Mouse (Mus musculus) forebrain, embryonic 11.5 days (tissue): Measurements from ENCODE around the gene Trappc10. TPM values are rescaled to one million over a fixed set of nuclear protein-coding genes. Genes with fewer than 3 reads are reported as not detected.

Experiments
- ATAC-seq: fragments of 200-750 bp; cut with Nextera tagmentation; replicated peaks from 2 replicates; pipeline ENCODE4 v1.8.0; 2017; ENCODE audit warnings: moderate TSS enrichment; ENCODE audit not compliant: low FRiP score
- DNase-seq: peaks from one replicate; pipeline ENCODE4 v3.0.0-alpha.2; 2017; ENCODE audit warnings: low spot score
- H3K27ac ChIP-seq: fragments of 300-500 bp; sonication (generic); 2 replicates; pipeline ENCODE4 v1.5.1; 2014; ENCODE audit warnings: low read depth, low read length
- H3K27me3 ChIP-seq: fragments of 300-500 bp; sonication (generic); 2 replicates; pipeline ENCODE4 v1.6.1; 2014; ENCODE audit warnings: mild to moderate bottlenecking, low read length, mixed read lengths; ENCODE audit not compliant: control insufficient read depth, insufficient read depth
- H3K36me3 ChIP-seq: fragments of 300-500 bp; sonication (generic); 2 replicates; pipeline ENCODE4 v1.6.1; 2014; ENCODE audit warnings: mild to moderate bottlenecking, low read length, moderate library complexity, mixed read lengths; ENCODE audit not compliant: control insufficient read depth, insufficient read depth
- H3K4me1 ChIP-seq: fragments of 300-500 bp; sonication (generic); replicated peaks from 2 replicates; pipeline ENCODE4 v1.6.1; 2014; ENCODE audit warnings: low read length, mixed read lengths; ENCODE audit not compliant: control insufficient read depth, insufficient read depth
- H3K4me2 ChIP-seq: fragments of 300-500 bp; sonication (generic); 2 replicates; pipeline ENCODE4 v1.6.1; 2014; ENCODE audit warnings: low read depth, mild to moderate bottlenecking, low read length, moderate library complexity, mixed read lengths; ENCODE audit not compliant: severe bottlenecking
- H3K4me3 ChIP-seq: fragments of 300-500 bp; sonication (generic); 2 replicates; pipeline ENCODE4 v1.5.1; 2014; ENCODE audit warnings: low read depth, low read length
- H3K9ac ChIP-seq: fragments of 300-500 bp; sonication (generic); 2 replicates; pipeline ENCODE4 v1.6.1; 2014; ENCODE audit warnings: low read length
- H3K9me3 ChIP-seq: fragments of 300-500 bp; sonication (generic); 2 replicates; pipeline ENCODE4 v1.6.1; 2016; ENCODE audit warnings: low read length, mixed read lengths; ENCODE audit not compliant: control insufficient read depth
- WGBS: fragments of 180-500 bp; shearing (Covaris S2); extraction: QIAGEN DNeasy Blood & Tissue Kit; methylation state at CpG from one replicate; pipeline ENCODE4 v1.1.7; 2014; 5-methylcytosine and 5-hydroxymethylcytosine counted together
- polyA plus RNA-seq: library from polyadenylated mRNA; unstranded; fragments of >200 nt; fragmentation: Nextera tagmentation; extraction: Ambion mirVana; gene quantifications from 2 replicates; pipeline ENCODE4 v1.2.1, GENCODE M21; 2014

The Trappc10 gene
- polyA plus RNA-seq, 1 experiment from 2014 or later: 15.5 TPM

DNA sequence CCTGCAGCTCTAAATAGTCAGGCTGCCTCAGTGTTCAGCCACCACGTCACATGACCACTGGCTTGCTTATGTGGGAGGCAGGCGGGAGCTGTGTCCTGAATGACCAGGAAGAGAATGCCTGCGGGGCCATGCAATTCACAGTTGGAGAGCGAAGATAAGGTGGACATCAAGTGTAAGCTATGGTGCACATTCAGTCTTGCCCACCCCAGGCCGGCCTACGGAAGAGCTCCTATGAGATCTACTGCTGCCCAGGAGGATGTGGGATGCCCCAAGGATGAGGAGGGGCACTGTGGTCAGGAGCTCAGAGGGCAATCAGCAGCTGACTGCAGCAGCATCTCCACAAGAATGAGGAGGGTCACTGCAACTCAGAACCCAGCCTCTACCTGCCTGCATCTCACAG lies 41.0 kb upstream of the Trappc10 start:
- Histone ChIP-seq H3K27ac (no peak overlapping the region), H3K4me3 (no peak overlapping the region), H3K9ac (no peak overlapping the region), H3K27me3 (no peaks in the 10 kb centered on the region), H3K9me3 (no peaks in the 10 kb centered on the region), H3K36me3 (peaks cover 4% of the 10 kb centered on the region; the same call in 1 of the 2 replicates), H3K4me1 (no peaks in the 10 kb centered on the region), H3K4me2 (no peak overlapping the region)
- no peak for DNase-seq
- no peak for ATAC-seq
- 90% methylated on average over 6 of the region's 6 CpGs for WGBS

DNA sequence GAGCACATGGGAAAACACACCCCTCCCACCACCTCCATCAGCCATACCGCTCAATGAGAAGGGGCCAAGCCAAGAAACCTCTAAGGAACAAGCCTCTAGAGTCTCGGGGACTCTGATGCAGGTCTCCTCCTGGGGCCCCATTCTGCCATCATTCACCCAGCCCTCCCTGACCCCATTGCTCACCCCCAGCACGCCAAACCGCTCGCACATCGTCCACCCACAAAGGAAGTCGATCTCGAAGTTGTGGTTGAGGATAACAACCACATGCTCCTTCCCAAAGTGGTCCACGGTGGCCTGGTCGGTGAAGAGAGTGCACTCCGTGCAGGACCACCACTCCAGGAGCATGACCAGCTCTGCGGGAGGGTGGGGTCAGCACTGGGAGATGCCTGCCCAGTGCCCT lies 40.4 kb upstream of the Trappc10 start:
- Histone ChIP-seq H3K27me3 (no peaks in the 10 kb centered on the region), H3K9ac (no peak overlapping the region), H3K4me2 (no peak overlapping the region), H3K4me3 (no peak overlapping the region), H3K9me3 (no peaks in the 10 kb centered on the region), H3K27ac (no peak overlapping the region), H3K36me3 (peaks cover 4% of the 10 kb centered on the region; the same call in 1 of the 2 replicates), H3K4me1 (no peaks in the 10 kb centered on the region)
- no peak for ATAC-seq
- WGBS: 94% methylated on average over 12 of the region's 12 CpGs
- DNase-seq: no peak

DNA sequence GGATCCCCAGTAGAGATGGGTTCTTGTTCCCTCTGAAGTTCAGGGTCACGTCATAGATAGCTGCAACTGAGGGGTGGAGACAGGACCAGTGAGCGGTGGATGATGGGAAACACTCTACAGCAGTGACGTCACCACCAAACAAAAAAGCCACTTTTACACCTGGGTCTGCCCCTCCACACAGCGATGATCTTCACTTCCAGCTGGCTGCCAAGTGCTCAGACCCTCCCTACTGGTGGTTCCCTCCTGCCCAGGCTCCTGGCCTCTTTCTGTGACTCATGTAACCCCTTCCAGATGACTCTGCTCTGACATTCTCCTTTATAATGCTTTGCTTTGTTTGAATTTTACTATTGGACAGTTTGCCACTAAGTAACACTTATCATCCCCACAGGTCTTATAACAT lies 38.0 kb upstream of the Trappc10 start:
- WGBS: 95% methylated on average over 4 of the region's 4 CpGs

DNA sequence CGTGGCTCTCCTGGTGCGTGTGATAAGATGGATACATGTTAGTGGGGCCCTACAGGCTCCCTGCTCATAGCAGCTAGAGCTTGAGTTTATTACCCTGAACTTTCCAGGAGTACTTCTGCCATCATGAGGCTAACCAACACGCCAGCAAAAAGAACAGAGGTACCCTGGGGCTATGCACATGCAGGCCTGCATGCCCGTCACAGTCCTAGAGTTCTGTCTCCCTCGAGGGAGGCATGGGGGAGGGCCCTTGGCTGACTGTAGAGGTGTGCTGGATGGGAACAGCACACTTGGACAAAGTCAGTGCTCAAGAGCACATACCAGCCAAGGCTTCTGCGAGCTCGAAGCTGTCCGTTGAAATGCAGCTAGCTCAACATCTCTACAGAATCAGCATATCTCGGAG lies 36.0 kb upstream of the Trappc10 start:
- no peak overlapping the region for H3K9ac ChIP-seq
- H3K36me3 ChIP-seq: peaks cover 4% of the 10 kb centered on the region; the same call in 1 of the 2 replicates
- H3K4me1 ChIP-seq: no peaks in the 10 kb centered on the region
- H3K4me2 ChIP-seq: no peak overlapping the region
- no peak for ATAC-seq
- H3K4me3 ChIP-seq: no peak overlapping the region
- H3K27ac ChIP-seq: no peak overlapping the region
- no peaks in the 10 kb centered on the region for H3K27me3 ChIP-seq
- no peak for DNase-seq
- no peaks in the 10 kb centered on the region for H3K9me3 ChIP-seq
- WGBS: 90% methylated on average over 9 of the region's 9 CpGs

More for the DNA sequence above, 38.0 kb upstream of the Trappc10 start:
- Histone ChIP-seq H3K4me2 (no peak overlapping the region), H3K36me3 (peaks cover 4% of the 10 kb centered on the region; the same call in 1 of the 2 replicates), H3K9me3 (no peaks in the 10 kb centered on the region), H3K27ac (no peak overlapping the region), H3K27me3 (no peaks in the 10 kb centered on the region), H3K4me3 (no peak overlapping the region), H3K9ac (no peak overlapping the region), H3K4me1 (no peaks in the 10 kb centered on the region)
- no peak for ATAC-seq
- DNase-seq: no peak

DNA sequence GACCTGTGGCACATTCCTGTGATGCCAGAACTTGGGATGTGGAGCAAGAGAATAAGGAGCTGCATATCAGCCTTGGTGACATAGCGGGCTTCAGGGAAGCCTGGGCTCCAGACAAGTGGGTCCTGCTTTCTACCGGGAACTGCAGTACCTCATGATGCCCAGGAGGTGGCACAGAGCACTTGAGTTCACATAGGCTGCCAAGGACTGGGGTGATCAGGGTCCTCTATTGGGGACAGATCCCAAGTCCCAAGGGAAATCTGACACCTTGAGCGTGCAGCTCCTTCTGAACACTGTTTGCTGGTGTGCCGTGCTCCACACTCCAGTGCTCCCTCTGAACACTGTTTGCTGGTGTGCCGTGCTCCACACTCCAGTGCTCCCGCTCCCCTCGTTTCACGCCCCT lies 34.8 kb upstream of the Trappc10 start:
- Histone ChIP-seq H3K9ac (no peak overlapping the region), H3K4me3 (no peak overlapping the region), H3K27ac (no peak overlapping the region), H3K9me3 (no peaks in the 10 kb centered on the region), H3K36me3 (peaks cover 4% of the 10 kb centered on the region; the same call in 1 of the 2 replicates), H3K27me3 (no peaks in the 10 kb centered on the region), H3K4me2 (no peak overlapping the region), H3K4me1 (no peaks in the 10 kb centered on the region)
- peak; percentile 69 for DNase-seq
- ATAC-seq: peak; percentile 70; the same call in 1 of the 2 replicates
- 43% methylated on average over 8 of the region's 8 CpGs for WGBS

DNA sequence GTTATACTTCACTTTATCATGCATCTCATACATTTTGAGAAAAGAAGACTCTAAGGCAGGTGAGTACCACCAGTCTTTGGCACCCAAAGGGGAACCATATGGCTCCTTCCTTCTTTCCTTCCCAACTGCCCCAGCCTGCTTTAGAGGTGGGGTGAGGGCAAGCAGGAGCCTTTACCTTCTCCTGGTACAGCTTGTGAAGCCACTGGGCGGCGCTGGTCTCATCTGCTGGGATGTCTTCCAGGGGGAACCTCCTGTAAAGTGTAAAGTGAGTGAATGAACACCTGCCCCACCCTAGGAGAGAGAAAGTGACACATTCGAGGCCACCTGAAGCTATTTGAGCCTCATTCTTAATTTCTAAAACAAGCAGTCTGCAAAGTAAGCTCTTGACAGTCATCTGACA lies 33.4 kb upstream of the Trappc10 start:
- Histone ChIP-seq H3K9me3 (no peaks in the 10 kb centered on the region), H3K4me3 (no peak overlapping the region), H3K36me3 (peaks cover 4% of the 10 kb centered on the region; the same call in 1 of the 2 replicates), H3K9ac (no peak overlapping the region), H3K27me3 (no peaks in the 10 kb centered on the region), H3K4me2 (no peak overlapping the region), H3K4me1 (no peaks in the 10 kb centered on the region), H3K27ac (no peak overlapping the region)
- ATAC-seq (no peak), DNase-seq (no peak)
- WGBS: 71% methylated on average over 3 of the region's 3 CpGs

DNA sequence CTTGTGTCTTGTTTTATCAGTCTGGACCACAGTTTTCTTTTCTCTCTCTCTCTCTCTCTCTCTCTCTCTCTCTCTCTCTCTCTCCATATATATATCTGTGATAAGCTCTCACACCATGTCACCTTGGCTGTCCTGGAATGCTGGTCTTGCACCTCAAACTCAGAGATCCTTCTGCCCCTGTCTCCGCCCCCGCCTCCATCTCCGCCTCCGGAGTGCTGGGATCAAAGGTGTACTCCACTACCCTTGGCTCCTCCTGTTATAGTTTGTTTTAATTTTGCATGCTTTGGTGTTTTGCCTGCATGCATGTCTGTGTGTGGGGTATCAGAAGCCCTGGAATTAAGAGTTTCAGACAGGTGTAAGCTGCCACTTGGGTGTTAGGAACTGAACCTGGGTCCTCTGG lies 31.8 kb upstream of the Trappc10 start:
- Histone ChIP-seq H3K9me3 (no peaks in the 10 kb centered on the region), H3K36me3 (no peaks in the 10 kb centered on the region; the same call in 1 of the 2 replicates), H3K4me2 (no peak overlapping the region), H3K9ac (no peak overlapping the region), H3K4me1 (no peaks in the 10 kb centered on the region), H3K4me3 (no peak overlapping the region), H3K27me3 (no peaks in the 10 kb centered on the region), H3K27ac (no peak overlapping the region)
- ATAC-seq (no peak), DNase-seq (no peak)
- 96% methylated on average over 4 of the region's 4 CpGs for WGBS

DNA sequence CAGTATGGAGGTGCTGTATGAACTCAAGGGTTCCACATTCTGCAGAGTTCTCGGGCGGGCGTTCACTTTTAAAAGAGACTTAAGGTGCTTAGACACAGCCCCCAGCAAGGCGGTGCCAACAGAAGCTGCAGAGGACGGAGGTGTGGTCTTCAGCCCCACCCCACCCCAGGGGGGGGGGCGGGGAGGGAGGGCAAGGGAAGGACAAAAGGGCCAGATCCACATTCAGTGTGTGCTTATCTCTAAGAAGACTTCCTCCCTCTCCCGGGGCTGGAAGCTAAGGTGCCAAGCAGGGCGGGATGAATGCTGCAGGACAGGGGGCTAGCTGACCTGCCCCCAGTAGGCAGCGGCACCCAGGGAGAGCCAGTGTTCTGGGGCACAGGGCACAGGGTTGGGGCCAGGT lies 28.5 kb upstream of the Trappc10 start:
- Histone ChIP-seq H3K4me2 (no peak overlapping the region), H3K4me1 (no peaks in the 10 kb centered on the region), H3K4me3 (no peak overlapping the region), H3K27ac (no peak overlapping the region), H3K9ac (no peak overlapping the region), H3K9me3 (no peaks in the 10 kb centered on the region), H3K36me3 (no peaks in the 10 kb centered on the region; the same call in 1 of the 2 replicates), H3K27me3 (no peaks in the 10 kb centered on the region)
- no peak for DNase-seq
- ATAC-seq: no peak
- 29% methylated on average over 8 of the region's 9 CpGs for WGBS

DNA sequence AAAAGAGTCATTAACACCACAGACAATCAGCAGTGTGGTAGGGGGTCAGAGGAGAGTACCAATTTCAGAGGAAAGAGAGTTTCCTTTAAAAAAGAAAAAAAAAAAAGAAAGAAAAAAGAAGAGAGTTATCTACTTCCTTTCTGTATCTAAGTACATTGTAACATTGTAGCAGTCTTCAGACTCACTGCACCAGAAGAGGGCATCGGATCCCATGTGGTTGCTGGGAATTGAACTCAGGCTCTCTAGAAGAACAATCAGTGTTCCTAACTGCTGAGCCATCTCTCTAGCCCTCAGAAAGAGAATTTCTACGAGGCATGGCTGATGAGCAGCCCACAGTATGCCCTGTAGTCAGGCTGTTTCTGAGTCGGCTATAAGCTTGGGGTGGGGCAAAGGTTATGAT lies 21.4 kb upstream of the Trappc10 start:
- H3K4me2 ChIP-seq: no peak overlapping the region
- no peaks in the 10 kb centered on the region; the same call in 1 of the 2 replicates for H3K36me3 ChIP-seq
- H3K4me1 ChIP-seq: no peaks in the 10 kb centered on the region
- DNase-seq: no peak
- no peak overlapping the region for H3K27ac ChIP-seq
- ATAC-seq: no peak
- H3K9me3 ChIP-seq: no peaks in the 10 kb centered on the region
- no peak overlapping the region for H3K9ac ChIP-seq
- no peak overlapping the region for H3K4me3 ChIP-seq
- no peaks in the 10 kb centered on the region for H3K27me3 ChIP-seq
- WGBS: 76% methylated on average over 3 of the region's 3 CpGs
